Mouse (Mus musculus): ENCODE data around the gene Casc4.

DNA sequence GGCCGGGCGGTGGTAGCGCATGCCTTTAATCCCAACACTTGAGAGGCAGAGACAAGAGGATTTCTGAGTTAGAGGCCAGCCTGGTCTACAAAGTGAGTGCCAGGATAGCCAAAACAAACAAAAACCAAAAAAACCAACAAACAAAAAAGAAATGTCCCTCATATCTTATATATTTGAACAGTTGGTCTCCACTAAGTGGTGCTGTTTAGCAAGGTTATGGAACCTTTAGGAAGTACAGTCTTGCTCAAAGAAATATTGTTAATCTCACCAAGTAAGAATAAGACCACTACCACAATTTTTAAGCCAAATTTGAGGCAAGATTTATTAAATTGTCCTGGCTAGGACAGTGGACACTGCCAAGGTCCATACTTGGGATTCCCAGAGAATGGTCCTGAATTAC lies 25.3 kb upstream of the Casc4 start:
- no peak for TF ChIP-seq CTCF (IDR thresholded peaks at IDR 0.05; ENCODE audit: borderline replicate concordance, extremely low read depth, insufficient read depth, insufficient read length)
- no peak for TF ChIP-seq POLR2A (IDR thresholded peaks at IDR 0.05; ENCODE audit: borderline replicate concordance, extremely low read depth, insufficient read depth, insufficient read length, poor library complexity, severe bottlenecking)

Data from brain, embryonic 14.5 days (tissue).